Mouse (Mus musculus): Measurements from ENCODE around the gene Zfp52.

DNA sequence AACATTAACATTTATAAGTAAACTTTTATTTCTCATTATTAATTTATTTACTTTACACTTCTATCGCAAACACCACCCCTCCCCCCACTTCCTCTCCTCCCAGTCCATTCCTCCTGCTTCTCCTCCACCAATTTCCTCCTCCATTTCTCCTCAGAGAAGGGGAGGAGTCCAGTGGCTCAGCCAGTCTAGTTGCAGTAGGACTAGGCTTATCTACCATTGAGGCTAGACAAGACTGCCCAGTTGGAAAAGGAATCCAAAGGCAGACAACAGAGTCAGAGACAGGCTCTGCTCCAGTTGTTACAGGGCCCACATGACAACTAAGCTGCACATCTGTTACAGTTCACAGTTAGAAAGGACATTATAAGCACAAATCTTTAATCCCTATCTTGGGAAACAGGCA is 32.4 kb downstream of the Zfp52 start:
- TF ChIP-seq POLR2A (IDR thresholded peaks at IDR 0.05; ENCODE audit: borderline replicate concordance, insufficient read depth, low read length) (no peak), CTCF (IDR thresholded peaks at IDR 0.05; ENCODE audit: borderline replicate concordance, insufficient read depth, low read depth, low read length) (no peak)
